Mouse (Mus musculus) stomach, postnatal 0 days (tissue): ENCODE measurements around the gene Gstp3. TPM values are rescaled to one million over a fixed set of nuclear protein-coding genes. Genes with fewer than 3 reads are reported as not detected.

Source experiments
- ATAC-seq: fragments of 200-750 bp; cut with Nextera tagmentation; 2 replicates; pipeline ENCODE4 v1.8.0; 2017; ENCODE audit not compliant: low FRiP score, low TSS enrichment
- DNase-seq: peaks from one replicate; pipeline ENCODE4 v3.0.0-alpha.2; 2016; ENCODE audit warnings: low spot score
- H3K27ac ChIP-seq: fragments of 300-500 bp; sonication (generic); replicated peaks from 2 replicates; pipeline ENCODE4 v1.5.1; 2014; ENCODE audit warnings: mild to moderate bottlenecking, control low read depth
- H3K27me3 ChIP-seq: fragments of 300-500 bp; sonication (generic); 2 replicates; pipeline ENCODE4 v1.6.1; 2014; ENCODE audit warnings: low read length; ENCODE audit not compliant: control insufficient read depth, insufficient read depth
- H3K36me3 ChIP-seq: fragments of 300-500 bp; sonication (generic); 2 replicates; pipeline ENCODE4 v1.6.1; 2014; ENCODE audit warnings: low read length, mixed read lengths; ENCODE audit not compliant: control insufficient read depth, insufficient read depth
- H3K4me1 ChIP-seq: fragments of 300-500 bp; sonication (generic); replicated peaks from 2 replicates; pipeline ENCODE4 v1.6.1; 2014; ENCODE audit warnings: antibody characterized with exemption; ENCODE audit not compliant: control insufficient read depth, insufficient read depth
- H3K4me2 ChIP-seq: fragments of 300-500 bp; sonication (generic); replicated peaks from 2 replicates; pipeline ENCODE4 v1.6.1; 2014; ENCODE audit warnings: low read depth, mild to moderate bottlenecking, control low read depth, moderate library complexity
- H3K4me3 ChIP-seq: fragments of 300-500 bp; sonication (generic); 2 replicates; pipeline ENCODE4 v1.5.1; 2014; ENCODE audit warnings: low read depth, low read length, control low read depth
- H3K9ac ChIP-seq: fragments of 300-500 bp; sonication (generic); 2 replicates; pipeline ENCODE4 v1.6.1; 2014; ENCODE audit warnings: mild to moderate bottlenecking, low read length, control low read depth, mixed read lengths
- H3K9me3 ChIP-seq: fragments of 300-500 bp; sonication (generic); 2 replicates; pipeline ENCODE4 v1.6.1; 2016; ENCODE audit warnings: low read length; ENCODE audit not compliant: control insufficient read depth
- CTCF ChIP-seq: IDR thresholded peaks from 2 replicates; pipeline ENCODE4 v1.5.1; 2016; ENCODE audit warnings: antibody characterized with exemption, low read depth, mild to moderate bottlenecking, moderate library complexity
- EP300 ChIP-seq: optimal IDR thresholded peaks from 2 replicates; pipeline ENCODE3; 2016; ENCODE audit warnings: antibody characterized with exemption
- WGBS: fragments of 180-500 bp; shearing (Covaris S2); extraction: QIAGEN DNeasy Blood & Tissue Kit; methylation state at CpG from one replicate; pipeline ENCODE4 v1.1.7; 2014; 5-methylcytosine and 5-hydroxymethylcytosine counted together
- polyA plus RNA-seq: library from polyadenylated mRNA; unstranded; fragments of >200 nt; fragmentation: Nextera tagmentation; extraction: Ambion mirVana; gene quantifications from 2 replicates; pipeline ENCODE4 v1.2.1, GENCODE M21; 2015

Gstp3 gene
- polyA plus RNA-seq, 1 experiment from 2014 or later: 9.7 TPM

DNA sequence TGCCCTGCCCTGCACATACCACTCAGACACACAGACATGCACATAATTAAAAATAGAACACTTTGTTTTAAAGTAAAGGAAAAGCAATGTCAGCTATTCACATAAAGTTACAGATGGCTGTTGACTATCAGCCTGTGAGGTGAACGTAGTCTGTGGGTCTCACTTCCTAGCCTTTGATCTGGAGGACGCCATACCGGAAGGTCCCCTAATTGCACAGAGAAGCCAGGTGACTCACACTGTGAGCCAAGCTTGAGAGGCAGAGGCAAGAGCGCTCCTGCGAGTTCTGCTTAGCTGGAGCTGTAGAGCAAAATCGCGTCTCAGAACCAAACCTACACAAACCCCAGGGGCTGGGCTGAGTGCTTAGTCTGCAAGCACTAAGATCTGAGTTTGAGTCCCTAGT is 34.4 kb upstream of the Gstp3 start:
- H3K9ac ChIP-seq: no peak overlapping the region
- ATAC-seq: no peak
- no peak overlapping the region for H3K4me3 ChIP-seq
- DNase-seq: no peak
- peaks cover 8% of the 10 kb centered on the region; the same call in 1 of the 2 replicates for H3K4me1 ChIP-seq
- H3K4me2 ChIP-seq: no peak overlapping the region
- H3K27me3 ChIP-seq: no peaks in the 10 kb centered on the region
- H3K36me3 ChIP-seq: no peaks in the 10 kb centered on the region
- no peaks in the 10 kb centered on the region for H3K9me3 ChIP-seq
- TF ChIP-seq CTCF (no peak), EP300 (no peak)
- H3K27ac ChIP-seq: no peak overlapping the region
- WGBS: 64% methylated on average over 7 of the region's 7 CpGs

DNA sequence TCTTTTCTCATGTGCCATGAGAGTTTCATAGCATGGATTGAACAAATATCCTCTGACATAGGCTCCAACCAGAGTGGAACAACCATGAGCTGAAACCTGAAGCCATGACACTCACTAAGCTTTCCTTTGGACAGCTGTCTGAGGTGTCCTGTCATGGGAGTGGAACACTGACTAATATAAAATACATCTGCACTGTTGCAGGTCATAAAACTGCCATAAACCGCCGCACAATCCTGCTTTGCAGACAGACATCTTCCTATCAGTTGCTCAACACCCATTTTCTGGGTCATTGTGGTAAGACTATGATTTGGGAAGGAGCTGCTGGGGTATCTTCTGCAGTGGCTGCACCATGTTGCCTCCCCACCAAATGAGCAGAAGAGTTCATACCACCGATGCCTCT is 33.4 kb upstream of the Gstp3 start:
- WGBS: 86% methylated on average over 3 of the region's 3 CpGs
- H3K9me3 ChIP-seq: no peaks in the 10 kb centered on the region
- TF ChIP-seq CTCF (no peak), EP300 (no peak)
- DNase-seq (no peak), ATAC-seq (no peak)
- H3K27me3 ChIP-seq: no peaks in the 10 kb centered on the region
- H3K9ac ChIP-seq: no peak overlapping the region
- H3K36me3 ChIP-seq: no peaks in the 10 kb centered on the region
- H3K27ac ChIP-seq: no peak overlapping the region
- no peak overlapping the region for H3K4me3 ChIP-seq
- 0 out of 2 replicates have a peak, but pooled peaks cover 3% of the 10 kb centered on the region for H3K4me1 ChIP-seq
- no peak overlapping the region for H3K4me2 ChIP-seq

DNA sequence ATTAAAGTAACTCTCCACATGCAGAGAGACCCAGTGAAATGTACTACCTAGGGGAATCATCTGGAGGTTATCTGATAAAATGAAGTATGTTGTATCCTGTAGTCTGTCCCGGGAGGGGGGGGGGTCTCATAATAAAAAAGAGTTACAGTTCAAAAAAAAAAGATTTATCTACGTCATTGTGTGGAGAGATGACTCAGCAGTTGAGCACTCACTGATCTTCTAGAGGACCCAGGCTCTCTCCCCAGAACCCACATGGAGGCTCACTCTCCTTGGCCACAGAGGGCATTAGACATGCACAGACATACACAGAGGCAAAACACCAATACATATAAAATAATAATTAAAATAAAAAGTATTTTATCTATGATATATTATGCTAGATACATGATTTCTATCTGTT is 32.0 kb upstream of the Gstp3 start:
- TF ChIP-seq CTCF: no peak
- no peak for TF ChIP-seq EP300
- 55% methylated on average over 2 of the region's 2 CpGs for WGBS
- Histone ChIP-seq H3K4me3 (no peak overlapping the region), H3K36me3 (no peaks in the 10 kb centered on the region), H3K4me1 (0 out of 2 replicates have a peak, but pooled peaks cover under 1% of the 10 kb centered on the region), H3K27ac (no peak overlapping the region), H3K27me3 (no peaks in the 10 kb centered on the region), H3K9me3 (no peaks in the 10 kb centered on the region), H3K4me2 (no peak overlapping the region), H3K9ac (no peak overlapping the region)
- DNase-seq: no peak
- no peak for ATAC-seq

DNA sequence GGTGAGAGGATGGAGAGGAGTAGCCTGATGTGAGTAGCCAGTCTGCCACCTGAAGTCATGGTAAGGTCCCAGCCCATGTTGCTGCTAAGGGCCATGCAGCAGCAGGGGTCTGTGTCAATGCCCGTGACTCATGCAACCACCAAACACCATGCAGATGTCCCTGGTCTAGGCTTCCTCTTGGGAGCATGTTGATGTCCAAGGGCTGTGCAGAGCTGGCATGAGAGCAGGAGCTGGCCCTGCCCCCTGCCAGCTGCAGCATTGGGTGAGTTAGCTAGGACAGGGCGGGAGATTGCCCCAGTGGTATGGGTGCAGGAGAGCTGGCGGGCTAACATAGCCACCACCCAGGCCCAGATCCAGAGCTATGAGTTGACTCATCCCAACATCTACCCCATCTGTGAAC is 31.1 kb upstream of the Gstp3 start:
- Histone ChIP-seq H3K9me3 (no peaks in the 10 kb centered on the region), H3K4me2 (no peak overlapping the region), H3K4me3 (no peak overlapping the region), H3K27me3 (no peaks in the 10 kb centered on the region), H3K36me3 (no peaks in the 10 kb centered on the region), H3K27ac (no peak overlapping the region), H3K9ac (no peak overlapping the region), H3K4me1 (no peaks in the 10 kb centered on the region)
- TF ChIP-seq CTCF: no peak
- no peak for TF ChIP-seq EP300
- WGBS: 82% methylated on average over 3 of the region's 3 CpGs
- ATAC-seq (no peak), DNase-seq (no peak)

GRCm38 (mm10) chr19:4089128-4089527 is 29.8 kb upstream of the Gstp3 start:
- Histone ChIP-seq H3K4me1 (no peaks in the 10 kb centered on the region), H3K4me2 (no peak overlapping the region), H3K4me3 (no peak overlapping the region), H3K27me3 (no peaks in the 10 kb centered on the region), H3K9ac (no peak overlapping the region), H3K27ac (no peak overlapping the region), H3K36me3 (no peaks in the 10 kb centered on the region), H3K9me3 (no peaks in the 10 kb centered on the region)
- no peak for DNase-seq
- 56% methylated on average over 6 of the region's 6 CpGs for WGBS
- ATAC-seq: no peak
- no peak for TF ChIP-seq CTCF
- no peak for TF ChIP-seq EP300

DNA sequence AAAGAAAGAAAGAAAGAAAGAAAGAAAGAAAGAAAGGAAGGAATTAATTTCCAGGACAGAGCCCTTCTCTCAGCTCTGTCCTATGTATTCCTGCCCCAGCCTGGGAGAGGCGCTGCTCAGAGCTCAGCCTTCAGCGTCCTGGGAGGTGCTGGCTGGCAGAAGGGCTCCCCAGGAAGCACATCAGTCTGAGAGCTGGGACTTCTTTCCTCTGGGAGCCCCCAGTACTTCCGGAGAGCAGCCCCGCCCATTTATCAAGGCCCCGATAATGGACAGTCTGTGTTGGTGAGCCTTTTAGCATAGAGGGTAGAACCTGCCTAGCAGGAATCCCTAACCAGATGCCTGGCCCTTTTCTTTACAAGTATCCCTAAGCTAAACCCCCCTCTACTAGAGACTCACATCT is 28.8 kb upstream of the Gstp3 start:
- ATAC-seq: no peak
- WGBS: 43% methylated on average over 5 of the region's 5 CpGs
- no peaks in the 10 kb centered on the region for H3K27me3 ChIP-seq

More for the DNA sequence above, 28.8 kb upstream of the Gstp3 start:
- Histone ChIP-seq H3K27ac (no peak overlapping the region), H3K9ac (no peak overlapping the region), H3K4me3 (no peak overlapping the region), H3K36me3 (no peaks in the 10 kb centered on the region), H3K4me1 (no peaks in the 10 kb centered on the region), H3K4me2 (no peak overlapping the region), H3K9me3 (no peaks in the 10 kb centered on the region)
- DNase-seq: no peak
- TF ChIP-seq EP300 (no peak), CTCF (no peak)
